Mouse (Mus musculus): Measurements from ENCODE around the gene Pak1ip1. TPM values are rescaled to one million over a fixed set of nuclear protein-coding genes. Genes with fewer than 3 reads are reported as not detected.
A peak's percentile ranks its signal among the peaks of the same experiment; 100 is the strongest.

Pak1ip1 gene
- total RNA-seq, 2 experiments from 2014 or later = 66.7 to 108 TPM

DNA sequence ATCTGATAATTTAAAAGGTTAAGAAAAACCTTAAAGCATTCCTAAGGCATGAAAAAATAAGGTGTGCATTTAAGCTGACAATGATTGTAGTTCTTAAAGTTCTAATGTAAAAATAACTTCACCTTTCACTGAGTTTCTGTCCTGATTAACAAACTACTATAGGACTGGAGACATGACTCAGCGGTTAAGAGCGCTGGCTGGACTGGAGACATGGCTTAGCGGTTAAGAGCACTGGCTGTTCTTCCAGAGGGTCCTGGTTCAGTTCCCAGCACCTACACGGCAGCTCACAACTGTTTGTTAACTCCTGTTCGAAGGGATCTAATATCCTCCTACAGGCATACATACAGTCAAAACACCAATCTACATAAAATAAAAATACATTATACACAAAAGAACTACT lies 1.2 kb downstream of the Pak1ip1 start:
- no peak for ATAC-seq (replicated peaks; ENCODE audit: poor library complexity)

GRCm38 (mm10) chr13:41006244-41006643 lies 5.4 kb downstream of the Pak1ip1 start:
- ATAC-seq (replicated peaks; ENCODE audit: poor library complexity) = no peak

- ATAC-seq (replicated peaks; ENCODE audit: poor library complexity) = no peak
Measured at GRCm38 (mm10) chr13:41008271-41008670, 7.4 kb downstream of the Pak1ip1 start.

DNA sequence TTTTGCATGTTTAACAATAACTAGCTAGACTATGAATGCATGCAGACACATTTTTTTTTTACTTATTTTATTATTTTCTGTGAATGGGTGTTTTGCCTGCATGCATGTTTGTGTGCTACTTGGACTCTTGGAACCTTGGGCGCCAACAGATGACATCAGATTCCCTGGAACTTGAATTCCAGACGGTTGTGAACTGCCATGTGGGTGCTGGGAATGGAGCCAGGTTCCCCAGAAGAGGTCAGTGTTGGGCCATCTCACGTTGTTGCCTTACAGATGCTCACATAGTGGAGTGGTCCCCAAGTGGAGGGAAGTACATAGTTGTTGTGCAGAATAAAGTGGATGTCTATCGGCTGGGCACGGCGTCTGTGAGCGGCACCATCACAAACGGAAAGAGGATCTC lies 8.1 kb downstream of the Pak1ip1 start:
- 0 out of 2 replicates have a peak, but pooled peaks have one; percentile 29 for ATAC-seq (replicated peaks; ENCODE audit: poor library complexity)

- ATAC-seq (replicated peaks; ENCODE audit: poor library complexity) = peak; percentile 83
Measured at GRCm38 (mm10) chr13:41015829-41016634, 15.2 kb downstream of the Pak1ip1 start, which contains the start of gene Tmem14c. TSS of gene Tmem14c (plus strand) at chr13:41016292.

DNA sequence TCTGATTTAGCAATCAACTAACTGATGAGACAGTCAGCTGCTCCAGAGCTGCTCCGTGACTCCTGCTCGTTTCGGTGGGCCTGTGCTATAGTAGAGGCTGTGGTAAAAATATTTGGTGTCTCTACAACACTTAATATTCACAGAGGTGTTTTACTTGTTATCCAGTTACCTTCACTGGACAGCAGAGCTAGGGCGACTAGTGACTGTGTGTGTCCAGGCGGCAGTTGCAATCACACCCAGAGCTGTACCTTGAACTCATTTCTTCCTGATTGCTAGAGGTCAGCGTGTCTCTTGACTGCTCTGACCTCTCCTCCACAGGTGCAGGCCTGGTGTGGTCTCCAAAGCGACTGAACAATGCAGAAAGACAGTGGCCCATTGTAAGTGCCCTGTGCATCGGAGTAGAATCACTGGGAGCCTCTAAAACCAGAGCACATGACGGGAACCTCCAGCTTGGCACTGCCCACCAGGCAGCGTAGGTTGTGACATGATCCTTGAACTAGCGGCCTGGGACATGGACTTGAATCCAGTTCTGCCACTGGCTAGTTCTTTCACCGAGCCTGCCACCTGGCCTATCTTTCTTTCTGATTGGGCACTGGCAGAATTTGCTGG lies 16.1 kb downstream of the Pak1ip1 start:
- no peak for ATAC-seq (replicated peaks; ENCODE audit: poor library complexity)

GRCm38 (mm10) chr13:41017832-41018231 lies 17.0 kb downstream of the Pak1ip1 start:
- peak; percentile 58 for ATAC-seq (replicated peaks; ENCODE audit: poor library complexity)

DNA sequence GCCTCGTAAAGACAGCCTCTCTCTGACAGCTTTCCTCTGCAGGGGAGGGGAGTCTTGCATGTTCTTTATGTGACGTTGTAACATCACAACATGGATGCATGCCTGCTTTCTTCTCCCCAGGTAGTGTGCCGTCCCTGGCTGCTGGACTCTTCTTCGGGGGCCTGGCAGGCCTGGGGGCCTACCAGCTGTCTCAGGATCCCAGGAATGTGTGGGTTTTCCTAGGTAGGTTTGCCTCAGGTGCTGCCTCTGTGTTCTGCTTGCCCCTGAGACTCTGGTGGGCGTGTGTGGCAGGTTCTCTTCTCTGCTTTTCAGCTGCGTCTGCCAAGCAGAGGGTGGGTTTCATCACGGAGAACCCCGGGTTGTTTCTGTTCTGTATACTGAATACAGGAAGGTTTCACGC lies 17.4 kb downstream of the Pak1ip1 start:
- ATAC-seq (replicated peaks; ENCODE audit: poor library complexity) = no peak

GRCm38 (mm10) chr13:41018756-41019591 lies 18.2 kb downstream of the Pak1ip1 start:
- peak; percentile 4; the same call in 1 of the 2 replicates for ATAC-seq (replicated peaks; ENCODE audit: poor library complexity)

GRCm38 (mm10) chr13:41020494-41020893 lies 19.7 kb downstream of the Pak1ip1 start:
- ATAC-seq (replicated peaks; ENCODE audit: poor library complexity) = peak; percentile 23

DNA sequence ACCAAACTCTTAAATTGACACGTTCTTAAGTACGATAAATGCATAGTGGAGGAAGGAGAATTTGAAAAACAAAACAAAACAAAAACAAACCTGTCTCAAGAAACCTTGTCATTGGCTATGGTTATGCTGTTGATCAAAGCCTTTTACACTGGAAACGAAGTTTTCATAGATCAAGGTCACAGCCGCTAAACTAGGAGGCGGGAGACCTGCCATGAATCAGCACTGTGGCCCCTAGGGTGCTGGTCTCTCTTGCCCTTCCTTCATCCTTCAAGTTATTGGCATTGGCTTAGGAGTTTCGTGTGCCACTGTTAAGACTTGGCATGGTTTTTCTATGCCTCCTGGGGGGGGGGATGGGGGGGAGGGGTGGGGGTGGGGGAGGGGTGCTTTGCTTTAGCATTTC lies 20.8 kb downstream of the Pak1ip1 start:
- ATAC-seq (replicated peaks; ENCODE audit: poor library complexity) = no peak

- no peak for ATAC-seq (replicated peaks; ENCODE audit: poor library complexity)
Measured at GRCm38 (mm10) chr13:41022099-41022498, 21.3 kb downstream of the Pak1ip1 start.

DNA sequence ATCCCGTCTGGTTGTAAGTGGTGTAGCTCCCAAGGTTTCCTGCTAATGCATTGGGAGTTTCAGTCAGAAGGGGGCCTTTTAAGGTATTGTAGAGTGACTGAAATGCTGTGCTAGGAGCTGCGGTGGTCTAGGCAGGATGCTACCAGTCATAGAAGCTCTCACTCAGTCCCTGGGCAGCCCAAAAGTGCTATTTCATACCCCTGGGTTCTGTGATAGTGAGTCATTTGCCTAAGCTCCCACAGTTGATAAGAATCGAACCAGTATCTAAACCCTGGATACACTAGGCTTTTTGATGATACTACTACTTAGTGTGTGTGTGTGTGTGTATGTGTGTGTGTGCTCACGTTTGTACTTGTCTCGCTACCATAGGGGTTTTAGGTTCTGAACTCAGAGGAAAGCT lies 29.3 kb downstream of the Pak1ip1 start:
- peak; percentile 26; the same call in 1 of the 2 replicates for ATAC-seq (replicated peaks; ENCODE audit: poor library complexity)

- ATAC-seq (replicated peaks; ENCODE audit: poor library complexity) = no peak
Measured at GRCm38 (mm10) chr13:41042511-41042910, 41.7 kb downstream of the Pak1ip1 start.

DNA sequence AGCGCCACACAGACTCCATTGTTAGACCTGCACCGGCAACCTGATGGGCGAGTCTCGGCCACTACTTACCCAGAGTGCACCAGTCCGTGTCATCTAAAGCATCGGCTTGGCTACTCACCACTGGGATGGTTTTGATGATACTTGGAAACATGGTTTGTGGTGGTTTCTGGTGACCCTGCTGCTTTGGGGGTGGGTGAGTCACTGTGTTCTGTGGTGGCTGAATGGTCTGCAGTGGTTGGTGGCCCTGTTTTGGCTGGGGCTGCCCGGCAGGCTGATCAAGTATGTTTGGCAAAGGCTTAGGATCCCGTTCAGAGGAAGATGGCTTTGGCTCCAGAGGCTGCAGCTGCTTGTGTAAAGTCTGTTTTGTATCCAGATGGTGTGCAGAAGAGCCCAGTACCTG lies 45.1 kb downstream of the Pak1ip1 start:
- no peak for ATAC-seq (replicated peaks; ENCODE audit: poor library complexity)

DNA sequence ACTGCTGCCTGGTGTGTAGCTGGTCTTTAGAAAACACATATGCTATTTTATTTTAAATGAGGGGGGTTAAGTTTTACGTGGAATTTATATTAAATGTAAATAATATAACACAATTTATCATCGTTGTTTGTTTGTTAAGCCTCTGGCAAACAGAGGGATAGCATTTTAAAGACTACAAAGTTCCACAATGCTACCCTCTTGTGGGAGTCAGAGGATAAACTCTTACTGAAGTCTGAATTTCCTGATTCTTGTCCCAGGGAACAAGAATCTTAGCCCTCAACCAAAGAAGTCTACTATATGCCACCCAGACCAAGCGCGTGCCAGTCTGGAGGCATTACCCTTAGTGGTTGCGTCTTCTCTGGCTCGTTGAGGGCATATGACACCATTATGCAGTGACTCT lies 46.5 kb downstream of the Pak1ip1 start:
- no peak for ATAC-seq (replicated peaks; ENCODE audit: poor library complexity)

DNA sequence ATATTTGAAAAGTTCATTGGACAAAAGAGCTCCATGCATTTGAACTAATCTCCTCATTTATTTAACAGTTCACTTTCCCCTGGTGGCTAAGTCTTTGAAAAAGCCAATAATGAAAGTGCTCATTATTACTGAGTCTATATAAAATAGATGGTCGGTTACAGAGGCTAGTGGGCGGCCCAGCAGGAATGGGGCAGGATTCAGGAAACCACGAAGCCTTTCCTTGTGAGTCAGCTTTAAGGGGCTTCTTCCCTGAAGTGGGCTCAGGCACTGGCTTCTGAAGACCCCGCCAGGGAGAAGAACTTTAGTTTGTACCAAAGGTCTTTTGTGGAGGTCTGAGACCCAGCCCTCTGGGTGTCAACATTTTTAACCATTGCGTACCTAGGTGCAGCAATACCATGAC lies 51.1 kb downstream of the Pak1ip1 start:
- no peak for ATAC-seq (replicated peaks; ENCODE audit: poor library complexity)
